Mouse (Mus musculus): Measurements from ENCODE around the gene Calml4. TPM values are rescaled to one million over a fixed set of nuclear protein-coding genes. Genes with fewer than 3 reads are reported as not detected.
A peak's percentile ranks its signal among the peaks of the same experiment; 100 is the strongest.

The Calml4 gene
- total RNA-seq (2014; rRNA removed) (1.7 and 3.1 TPM in 2 replicates), polyA plus RNA-seq (2015; fragmentation: Nextera tagmentation; extraction: Ambion mirVana) (20.5 and 22.4 TPM in 2 replicates)

DNA sequence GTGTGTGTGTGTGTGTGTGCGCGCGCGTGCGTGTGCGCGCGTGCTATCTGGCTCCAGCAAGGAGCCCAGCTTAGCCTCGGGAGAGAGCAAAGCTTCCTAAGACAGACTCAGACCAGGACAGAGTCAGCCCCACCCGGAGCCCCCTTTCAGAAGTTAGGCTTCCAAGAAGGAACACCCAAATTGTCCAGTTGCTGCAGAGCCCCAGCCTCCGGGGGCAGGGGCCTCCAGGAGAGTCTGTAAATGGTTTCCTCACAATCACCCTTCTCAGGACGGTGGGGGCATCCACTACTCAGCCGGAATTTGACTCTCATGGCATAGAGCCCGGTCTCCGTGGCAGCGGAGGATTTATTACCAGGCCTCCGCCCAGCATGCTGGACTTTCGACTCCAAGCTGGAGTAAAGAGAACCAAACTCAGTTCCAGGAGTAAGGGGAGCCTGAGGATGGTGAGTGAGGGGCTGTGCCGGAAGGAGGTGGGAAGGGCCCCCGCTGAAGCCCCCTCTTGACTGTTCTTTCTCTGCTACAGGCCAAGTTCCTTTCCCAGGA, at the start of gene Calml4:
Calml4 (plus strand) TSS at position 362 of the 543 bp plus-strand sequence.
- ATAC-seq (peak; percentile 68), DNase-seq (ENCODE audit: low spot score) (peak; percentile 79)
- no peaks in the 10 kb centered on the region for H3K9me3 ChIP-seq (ENCODE audit: low read length)
- H3K27me3 ChIP-seq (ENCODE audit: insufficient read depth, low read length) = no peaks in the 10 kb centered on the region
- no peak within 1 kb of the TSS for H3K4me3 ChIP-seq (ENCODE audit: low read length)
- 0 out of 2 replicates have a peak within 1 kb of the TSS, but pooled peaks have one; percentile 33 for H3K27ac ChIP-seq
- H3K9ac ChIP-seq (replicated peaks; ENCODE audit: low read length) = no peak within 1 kb of the TSS
- WGBS = 45% methylated on average over 20 of the region's 20 CpGs
- no peak for TF ChIP-seq CTCF (IDR thresholded peaks at IDR 0.05; ENCODE audit: low read depth)
- no peaks in the 10 kb centered on the region for H3K4me1 ChIP-seq (ENCODE audit: insufficient read depth, low read length)
- H3K36me3 ChIP-seq (ENCODE audit: insufficient read depth, low read length) = no peaks in the 10 kb centered on the region
- H3K4me2 ChIP-seq (ENCODE audit: low read depth, low read length) = peak within 1 kb of the TSS; percentile 23

DNA sequence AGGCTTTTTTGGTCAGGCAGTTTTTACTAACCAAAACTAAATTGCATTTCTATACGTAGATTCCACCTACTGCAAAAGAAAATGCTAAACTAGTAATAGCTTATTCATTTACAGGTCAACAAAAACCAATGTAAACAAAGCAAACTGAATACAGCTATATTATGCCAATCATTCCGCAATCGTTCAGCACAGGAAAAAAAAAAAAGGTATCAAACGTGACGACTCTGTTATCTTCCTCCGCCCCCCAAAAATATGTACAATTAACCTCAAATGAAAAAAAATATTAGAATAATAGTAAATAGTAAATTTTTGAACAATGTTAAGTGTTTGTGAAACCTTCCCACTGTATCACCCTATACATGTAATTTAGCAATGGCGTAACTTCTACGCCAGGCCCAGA, 47.8 kb upstream of the Calml4 start:
- no peaks in the 10 kb centered on the region for H3K27me3 ChIP-seq (ENCODE audit: insufficient read depth, low read length)
- H3K4me3 ChIP-seq (ENCODE audit: low read length) = peak overlapping the region; percentile 93
- H3K4me2 ChIP-seq (ENCODE audit: low read depth, low read length) = peak overlapping the region; percentile 69
- ATAC-seq = no peak
- H3K27ac ChIP-seq = peak overlapping the region; percentile 98; the same call in 1 of the 2 replicates
- no peaks in the 10 kb centered on the region for H3K9me3 ChIP-seq (ENCODE audit: low read length)
- TF ChIP-seq CTCF (IDR thresholded peaks at IDR 0.05; ENCODE audit: low read depth) = no peak
- no peaks in the 10 kb centered on the region for H3K36me3 ChIP-seq (ENCODE audit: insufficient read depth, low read length)
- 15% methylated on average over 8 of the region's 8 CpGs for WGBS
- peaks cover 9% of the 10 kb centered on the region for H3K4me1 ChIP-seq (ENCODE audit: insufficient read depth, low read length)
- no peak for DNase-seq (ENCODE audit: low spot score)
- peak overlapping the region; percentile 96 for H3K9ac ChIP-seq (replicated peaks; ENCODE audit: low read length)

DNA sequence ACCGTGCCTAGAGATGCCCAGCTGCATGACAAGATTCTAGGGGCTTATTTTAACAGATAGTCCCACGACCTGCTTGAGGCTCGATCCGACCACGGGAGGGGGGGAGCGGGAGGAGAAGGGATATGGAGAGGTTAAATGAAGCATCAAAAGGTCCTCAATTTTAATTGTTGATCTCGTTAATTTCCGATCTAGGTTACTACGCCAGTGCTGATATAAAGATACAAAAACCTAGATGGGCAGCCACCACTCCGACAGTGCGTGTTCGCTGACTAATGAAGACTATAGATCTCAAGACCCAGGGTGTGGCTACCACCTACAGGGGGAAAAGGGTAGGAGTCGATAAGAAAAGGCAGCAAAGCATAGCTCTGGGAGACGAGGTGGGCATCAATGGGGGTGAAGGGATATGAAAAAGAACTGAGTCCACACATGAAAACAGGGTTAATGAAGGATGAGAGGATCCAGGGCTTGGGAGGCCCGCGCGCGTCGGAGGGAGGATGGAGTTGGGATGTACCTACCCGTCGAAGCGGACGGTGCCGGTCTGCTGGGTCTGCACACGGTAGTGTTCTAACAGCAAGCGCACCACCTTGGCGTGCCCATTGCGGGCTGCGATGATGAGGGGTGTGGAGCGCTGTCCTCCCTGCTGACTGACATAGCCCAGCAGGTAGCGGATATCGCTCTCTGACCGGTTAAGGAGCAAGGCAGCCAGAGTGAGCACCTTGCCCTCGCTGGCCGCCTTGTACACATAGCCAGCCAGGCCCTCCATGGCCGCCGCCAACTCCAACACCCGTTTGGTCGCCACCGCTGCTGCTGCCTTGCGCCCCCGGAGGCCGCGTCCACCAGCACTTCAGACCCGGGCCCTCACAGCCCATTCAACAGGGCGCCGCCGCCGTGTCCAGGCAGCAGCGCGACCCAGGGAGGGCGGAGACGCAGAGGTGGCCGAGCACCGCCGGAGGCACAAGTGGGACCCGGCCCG, 47.1 kb upstream of the Calml4 start:
- peak overlapping the region; percentile 69 for H3K4me2 ChIP-seq (ENCODE audit: low read depth, low read length)
- H3K9ac ChIP-seq (replicated peaks; ENCODE audit: low read length) = peak overlapping the region; percentile 96
- peaks cover 9% of the 10 kb centered on the region for H3K4me1 ChIP-seq (ENCODE audit: insufficient read depth, low read length)
- H3K36me3 ChIP-seq (ENCODE audit: insufficient read depth, low read length) = no peaks in the 10 kb centered on the region
- WGBS = 1% methylated on average over 58 of the region's 58 CpGs
- H3K4me3 ChIP-seq (ENCODE audit: low read length) = peak overlapping the region; percentile 93
- ATAC-seq (peak; percentile 75), DNase-seq (ENCODE audit: low spot score) (peak; percentile 70)
- H3K27ac ChIP-seq = peak overlapping the region; percentile 98
- TF ChIP-seq CTCF (IDR thresholded peaks at IDR 0.05; ENCODE audit: low read depth) = peak; percentile 56
- no peaks in the 10 kb centered on the region for H3K9me3 ChIP-seq (ENCODE audit: low read length)
- H3K27me3 ChIP-seq (ENCODE audit: insufficient read depth, low read length) = no peaks in the 10 kb centered on the region

DNA sequence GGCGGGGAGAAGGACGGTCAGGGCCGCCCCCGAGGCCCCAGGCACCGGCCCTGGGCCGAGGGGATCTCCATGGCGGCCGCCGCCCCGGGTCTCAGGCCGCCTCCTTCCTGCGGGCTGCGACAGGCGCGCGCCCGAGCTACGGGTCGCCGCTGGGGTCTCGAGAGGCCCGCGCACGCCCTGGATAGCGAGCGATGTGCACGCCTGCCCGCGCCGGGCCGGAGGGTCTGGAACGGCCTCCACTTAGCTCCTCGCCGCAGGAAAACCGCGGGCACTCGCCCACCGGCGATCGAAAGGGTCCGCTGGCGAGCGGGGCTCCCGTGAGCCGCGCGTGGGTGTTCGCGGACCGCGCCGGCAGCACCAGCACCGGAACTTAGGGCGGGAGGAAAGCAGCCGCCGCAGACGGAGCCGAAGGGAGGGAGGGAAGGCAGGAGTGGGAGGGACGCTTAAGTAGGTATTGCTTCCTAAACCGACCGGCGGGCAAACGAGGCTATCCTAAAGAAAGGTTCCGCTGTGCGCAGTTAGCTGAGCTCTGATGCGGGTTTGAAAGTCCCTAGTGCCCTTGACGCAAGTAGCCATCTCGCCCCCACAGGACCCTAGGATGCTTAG, 46.3 kb upstream of the Calml4 start, which contains the start of gene Fem1b:
Fem1b (minus strand) TSS at position 419 of the 606 bp plus-strand sequence.
- ATAC-seq (peak; percentile 93), DNase-seq (ENCODE audit: low spot score) (peak; percentile 96)
- Histone ChIP-seq H3K27me3 (ENCODE audit: insufficient read depth, low read length) (no peaks in the 10 kb centered on the region), H3K4me2 (ENCODE audit: low read depth, low read length) (peak within 1 kb of the TSS; percentile 69), H3K4me3 (ENCODE audit: low read length) (peak within 1 kb of the TSS; percentile 93), H3K4me1 (ENCODE audit: insufficient read depth, low read length) (peaks cover 9% of the 10 kb centered on the region), H3K9ac (replicated peaks; ENCODE audit: low read length) (peak within 1 kb of the TSS; percentile 96), H3K27ac (peak within 1 kb of the TSS; percentile 98), H3K36me3 (ENCODE audit: insufficient read depth, low read length) (no peaks in the 10 kb centered on the region), H3K9me3 (ENCODE audit: low read length) (no peaks in the 10 kb centered on the region)
- no peak for TF ChIP-seq CTCF (IDR thresholded peaks at IDR 0.05; ENCODE audit: low read depth)
- under 1% methylated on average over 53 of the region's 68 CpGs for WGBS

DNA sequence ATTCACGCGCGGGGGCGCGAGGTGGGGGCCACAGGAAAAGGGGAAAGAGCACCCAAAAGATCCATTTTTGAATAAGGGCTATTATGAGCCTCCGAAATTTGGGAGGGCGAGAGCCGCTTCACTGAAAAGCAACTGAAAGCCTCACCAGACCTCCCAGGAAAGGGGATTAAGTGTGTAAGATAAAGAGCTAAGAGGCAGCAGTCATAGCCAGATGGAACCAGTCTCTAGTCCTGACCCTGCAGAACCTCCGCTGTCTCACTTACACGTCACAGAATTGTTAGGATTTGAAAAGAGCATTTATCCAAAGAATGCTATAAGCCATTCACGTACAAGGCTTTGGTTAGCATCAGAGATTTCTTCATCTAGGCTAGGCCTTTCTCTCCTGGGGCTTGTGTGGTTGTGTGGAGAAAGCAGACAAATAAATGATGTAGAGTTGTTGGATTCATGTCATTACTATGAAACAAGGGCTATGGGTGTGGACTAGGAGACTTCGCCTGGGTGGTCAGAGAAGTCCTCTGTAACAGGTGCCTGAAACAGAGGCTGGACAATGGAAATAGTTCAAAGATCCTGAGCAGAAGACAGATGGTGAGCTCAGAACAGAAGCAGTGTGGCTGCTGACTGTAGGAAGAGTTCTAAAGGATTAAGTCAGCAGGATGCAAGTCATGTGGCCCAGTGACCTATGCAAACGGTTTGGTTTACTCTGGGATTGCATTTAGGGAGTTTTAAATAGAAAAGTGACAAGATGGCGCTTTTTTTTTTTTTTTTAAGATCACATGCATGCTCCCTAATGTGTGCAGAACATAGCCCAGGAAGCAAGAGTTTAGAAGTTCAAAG, 45.4 kb upstream of the Calml4 start:
- Histone ChIP-seq H3K4me2 (ENCODE audit: low read depth, low read length) (peak overlapping the region; percentile 69), H3K4me1 (ENCODE audit: insufficient read depth, low read length) (peaks cover 9% of the 10 kb centered on the region), H3K9ac (replicated peaks; ENCODE audit: low read length) (peak overlapping the region; percentile 96), H3K4me3 (ENCODE audit: low read length) (peak overlapping the region; percentile 93), H3K36me3 (ENCODE audit: insufficient read depth, low read length) (no peaks in the 10 kb centered on the region), H3K27me3 (ENCODE audit: insufficient read depth, low read length) (no peaks in the 10 kb centered on the region), H3K27ac (peak overlapping the region; percentile 98), H3K9me3 (ENCODE audit: low read length) (no peaks in the 10 kb centered on the region)
- 9% methylated on average over 14 of the region's 14 CpGs for WGBS
- peak; percentile 41 for ATAC-seq
- no peak for TF ChIP-seq CTCF (IDR thresholded peaks at IDR 0.05; ENCODE audit: low read depth)
- DNase-seq (ENCODE audit: low spot score) = peak; percentile 18

DNA sequence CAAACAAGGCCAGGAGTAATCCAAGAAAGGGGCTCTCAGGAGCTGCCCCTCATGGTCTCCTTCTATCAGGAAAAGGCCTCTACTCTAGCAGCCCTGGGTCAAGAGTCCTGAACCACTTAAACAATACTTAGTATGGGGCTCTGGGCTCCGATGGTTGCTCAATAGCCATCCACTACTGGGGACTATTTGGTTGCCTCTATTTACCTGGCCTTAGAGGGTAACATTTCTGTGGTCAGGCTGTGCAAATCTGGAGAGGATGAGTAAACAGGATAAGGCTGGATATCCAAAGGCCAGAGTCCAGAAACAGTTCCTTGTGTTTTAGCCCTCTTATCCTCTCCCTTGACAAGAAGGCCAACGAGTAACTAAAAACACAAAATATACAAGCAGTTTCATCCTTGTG, 43.1 kb upstream of the Calml4 start:
- Histone ChIP-seq H3K27me3 (ENCODE audit: insufficient read depth, low read length) (no peaks in the 10 kb centered on the region), H3K36me3 (ENCODE audit: insufficient read depth, low read length) (no peaks in the 10 kb centered on the region), H3K9ac (replicated peaks; ENCODE audit: low read length) (no peak overlapping the region), H3K9me3 (ENCODE audit: low read length) (no peaks in the 10 kb centered on the region), H3K4me1 (ENCODE audit: insufficient read depth, low read length) (no peaks in the 10 kb centered on the region), H3K4me3 (ENCODE audit: low read length) (no peak overlapping the region), H3K4me2 (ENCODE audit: low read depth, low read length) (no peak overlapping the region), H3K27ac (no peak overlapping the region)
- no peak for TF ChIP-seq CTCF (IDR thresholded peaks at IDR 0.05; ENCODE audit: low read depth)
- DNase-seq (ENCODE audit: low spot score) = no peak
- WGBS = 83% methylated on average over 2 of the region's 2 CpGs
- ATAC-seq = no peak
